Mouse (Mus musculus) thymus, postnatal 4 days (tissue): ENCODE data around the gene Setd3.

Experiments used
- DNase-seq: peaks from one replicate; pipeline ENCODE4 v3.0.0; 2021

Gene Setd3

GRCm38 (mm10) chr12:108179246-108179320, at the start of gene Setd3:
Gene Setd3, minus strand, starts transcription at chr12:108179314.
- DNase-seq, result no peak

- no peak for DNase-seq
Measured at GRCm38 (mm10) chr12:108227527-108227926, 48.4 kb upstream of the Setd3 start.

GRCm38 (mm10) chr12:108226941-108227340, 47.8 kb upstream of the Setd3 start:
- no peak for DNase-seq

GRCm38 (mm10) chr12:108226216-108226615, 47.1 kb upstream of the Setd3 start:
- DNase-seq, result no peak

- no peak for DNase-seq
Measured at GRCm38 (mm10) chr12:108225781-108226180, 46.7 kb upstream of the Setd3 start.

GRCm38 (mm10) chr12:108223357-108223756, 44.2 kb upstream of the Setd3 start:
- DNase-seq, result no peak

GRCm38 (mm10) chr12:108221712-108222111, 42.6 kb upstream of the Setd3 start:
- DNase-seq, result no peak

GRCm38 (mm10) chr12:108221206-108221605, 42.1 kb upstream of the Setd3 start:
- DNase-seq, result peak; percentile 49

- no peak for DNase-seq
Measured at GRCm38 (mm10) chr12:108220621-108221020, 41.5 kb upstream of the Setd3 start.

GRCm38 (mm10) chr12:108219825-108220616, 40.9 kb upstream of the Setd3 start:
- DNase-seq, result no peak

- no peak for DNase-seq
Measured at GRCm38 (mm10) chr12:108219163-108219562, 40.0 kb upstream of the Setd3 start.

- peak; percentile 84 for DNase-seq
Measured at GRCm38 (mm10) chr12:108217572-108217971, 38.5 kb upstream of the Setd3 start.

GRCm38 (mm10) chr12:108216611-108217370, 37.7 kb upstream of the Setd3 start:
- no peak for DNase-seq

GRCm38 (mm10) chr12:108215090-108215489, 36.0 kb upstream of the Setd3 start:
- no peak for DNase-seq

GRCm38 (mm10) chr12:108213090-108214041, 34.3 kb upstream of the Setd3 start:
- no peak for DNase-seq

GRCm38 (mm10) chr12:108212476-108212875, 33.4 kb upstream of the Setd3 start:
- no peak for DNase-seq

GRCm38 (mm10) chr12:108212071-108212470, 33.0 kb upstream of the Setd3 start:
- no peak for DNase-seq

- no peak for DNase-seq
Measured at GRCm38 (mm10) chr12:108210623-108211022, 31.5 kb upstream of the Setd3 start.

- DNase-seq, result peak; percentile 76
Measured at GRCm38 (mm10) chr12:108208726-108209438, 29.8 kb upstream of the Setd3 start.

GRCm38 (mm10) chr12:108208216-108208615, 29.1 kb upstream of the Setd3 start:
- peak; percentile 14 for DNase-seq

- peak; percentile 90 for DNase-seq
Measured at GRCm38 (mm10) chr12:108206641-108207040, 27.5 kb upstream of the Setd3 start.

- DNase-seq, result no peak
Measured at GRCm38 (mm10) chr12:108204978-108205377, 25.9 kb upstream of the Setd3 start.

- DNase-seq, result no peak
Measured at GRCm38 (mm10) chr12:108203895-108204294, 24.8 kb upstream of the Setd3 start.
